Mouse (Mus musculus): ENCODE measurements around the gene Olfr1209.

Gene Olfr1209

DNA sequence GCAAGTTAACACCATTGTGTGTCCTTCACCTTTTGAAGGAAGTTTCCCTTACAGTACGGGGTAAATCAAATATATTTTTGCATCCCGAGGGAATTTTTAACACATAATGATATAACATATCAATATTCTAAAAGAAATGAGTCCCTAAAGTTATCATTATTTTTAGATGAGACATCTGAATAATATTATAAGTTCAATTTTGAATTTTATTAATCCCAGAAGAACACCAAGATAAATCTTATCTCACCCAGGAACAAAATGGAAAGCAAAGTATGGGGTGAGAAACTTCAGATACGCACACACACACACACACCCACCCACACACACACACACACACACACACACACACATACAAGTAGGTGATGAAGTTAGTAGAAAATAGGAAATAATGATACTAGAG lies at the start of gene Olfr1209:
Gene Olfr1209, minus strand, starts transcription at position 101 of the 400 bp plus-strand sequence.
- no peak for DNase-seq

DNA sequence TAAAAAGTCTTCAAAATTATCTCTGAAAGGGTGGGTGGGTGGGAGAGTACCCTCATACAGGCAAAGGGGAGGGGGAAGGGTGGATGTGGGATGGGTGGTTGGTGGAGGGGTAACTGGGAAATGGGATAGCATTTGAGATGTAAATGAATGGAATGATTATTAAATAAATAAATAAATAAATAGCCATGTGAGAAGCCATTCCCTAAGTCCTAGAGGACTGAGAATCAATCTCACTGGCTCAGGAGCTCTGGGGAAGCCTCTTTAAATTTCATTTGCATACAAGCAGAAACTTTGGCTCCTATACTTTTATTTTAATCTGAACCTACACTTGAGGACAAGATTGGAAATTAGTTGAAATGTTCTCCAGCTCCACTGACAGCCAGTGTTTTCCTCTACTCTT lies 38.7 kb upstream of the Olfr1209 start, which contains the start of gene Olfr1212:
Gene Olfr1212, plus strand, starts transcription at position 301 of the 400 bp plus-strand sequence.
- DNase-seq, result no peak

- no peak for DNase-seq
Measured at GRCm38 (mm10) chr2:88938011-88938410, 23.1 kb upstream of the Olfr1209 start, which contains the start of gene Olfr1211. TSS of gene Olfr1211 (minus strand) at chr2:88938111.

DNA sequence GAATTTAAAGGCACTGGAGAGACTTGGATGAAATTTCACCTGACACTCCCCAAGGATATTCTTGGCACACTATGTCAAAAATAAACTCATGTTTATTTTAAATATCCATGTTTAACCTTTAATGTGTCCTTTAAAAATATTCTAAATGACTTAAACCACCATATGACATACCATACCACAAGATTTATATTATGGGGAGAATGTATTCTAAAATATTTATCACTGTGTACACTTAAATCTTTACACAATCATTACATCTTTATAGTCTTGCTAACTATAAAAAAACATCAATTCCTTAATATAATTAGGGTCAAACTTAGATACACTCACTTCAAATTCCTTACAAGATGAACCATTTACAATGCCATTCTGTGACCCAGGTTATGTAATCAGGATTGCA lies 12.7 kb downstream of the Olfr1209 start, which contains the start of gene Olfr1208:
Gene Olfr1208, minus strand, starts transcription at position 101 of the 400 bp plus-strand sequence.
- no peak for DNase-seq

GRCm38 (mm10) chr2:88862931-88863330 lies 52.0 kb downstream of the Olfr1209 start, which contains the start of gene Olfr1206:
TSS of gene Olfr1206 (plus strand) at chr2:88863231.
- no peak for DNase-seq

All from cerebellum, adult 11-12 months (tissue).